Mouse (Mus musculus) kidney, adult 9 months (tissue): ENCODE measurements around the gene Sh3bp1.

Source experiments
- DNase-seq: peaks from one replicate; pipeline ENCODE4 v3.0.0; 2022

Sh3bp1 gene

GRCm38 (mm10) chr15:78948152-78948725 lies 48.7 kb downstream of the Sh3bp1 start:
- DNase-seq: no peak

GRCm38 (mm10) chr15:78948883-78949282 lies 49.3 kb downstream of the Sh3bp1 start:
- no peak for DNase-seq

DNA sequence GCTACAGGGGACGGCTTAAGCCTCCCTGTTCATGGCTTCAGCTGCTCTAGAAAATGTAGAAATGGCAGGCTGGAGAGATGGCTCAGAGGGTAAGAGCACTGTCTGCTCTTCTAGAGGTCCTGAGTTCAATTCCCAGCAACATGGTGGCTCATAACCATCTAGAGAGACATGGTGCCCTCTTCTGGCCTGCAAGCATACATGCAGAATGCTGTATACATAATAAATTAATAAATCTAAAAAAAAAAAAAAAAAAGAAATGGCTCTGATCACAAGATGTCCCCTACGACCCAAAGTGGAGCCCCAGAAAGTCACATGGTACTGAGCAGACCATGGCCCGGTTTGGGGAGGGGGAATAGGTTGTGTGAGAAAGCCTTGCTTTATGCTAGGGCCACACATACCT lies 56.1 kb downstream of the Sh3bp1 start:
- DNase-seq: no peak

- peak; percentile 35 for DNase-seq
Measured at GRCm38 (mm10) chr15:78956351-78956750, 56.8 kb downstream of the Sh3bp1 start.

- DNase-seq: no peak
Measured at GRCm38 (mm10) chr15:78957021-78957420, 57.5 kb downstream of the Sh3bp1 start.

DNA sequence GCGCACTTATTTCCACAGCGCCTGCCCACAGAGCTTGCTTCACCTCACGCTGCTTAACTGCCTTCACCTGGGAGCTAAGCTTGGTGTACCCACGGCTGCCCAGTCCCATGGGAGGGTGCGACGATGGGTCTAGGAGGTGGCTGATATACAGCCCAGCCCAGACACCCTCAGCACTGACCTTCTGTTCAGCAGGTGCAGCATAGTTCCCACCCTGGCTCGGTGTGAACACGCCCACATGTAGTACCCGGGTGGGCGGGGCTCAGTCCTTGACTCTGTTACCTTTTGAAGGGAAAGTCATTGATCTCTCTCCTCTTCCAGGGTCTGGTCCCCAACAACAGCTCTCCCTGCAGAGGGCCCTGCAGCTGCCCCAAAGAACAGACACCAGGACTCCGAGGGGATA lies 60.0 kb downstream of the Sh3bp1 start:
- no peak for DNase-seq

DNA sequence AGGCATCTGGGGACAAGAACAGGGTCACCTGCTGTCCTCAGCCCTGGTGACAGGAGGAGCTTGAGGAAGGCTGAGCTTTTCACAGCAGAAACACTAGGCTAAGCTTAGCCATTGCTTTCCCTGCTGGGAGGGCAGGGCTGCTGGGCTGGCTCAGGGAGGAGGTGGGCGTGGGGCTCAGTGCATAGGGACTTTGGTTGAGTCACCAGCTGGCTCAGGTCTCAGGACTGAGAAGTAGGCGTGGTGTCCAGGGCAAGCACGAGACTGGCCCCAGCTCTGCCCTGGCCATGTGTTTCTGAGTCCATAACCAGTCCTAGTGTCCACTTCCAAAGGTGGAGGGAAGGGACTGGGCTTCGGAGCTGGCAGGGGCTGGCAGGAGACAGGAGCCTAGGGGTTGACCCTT lies 60.5 kb downstream of the Sh3bp1 start:
- no peak for DNase-seq
